Mouse (Mus musculus): Measurements from ENCODE around the gene Nup62.

Gene Nup62

GRCm38 (mm10) chr7:44848561-44849415 lies 32.9 kb downstream of the Nup62 start, which contains the start of the genes Akt1s1 and Tbc1d17:
Gene Akt1s1, plus strand, starts transcription at chr7:44848991.
Gene Tbc1d17, minus strand, starts transcription at chr7:44849079.
- DNase-seq (ENCODE audit: low spot score in 2 of 2) = peak; percentile 100

- DNase-seq (ENCODE audit: low spot score in 2 of 2) = peak; percentile 89 to 94
Observed at GRCm38 (mm10) chr7:44849416-44850111, 33.7 kb downstream of the Nup62 start.

DNA sequence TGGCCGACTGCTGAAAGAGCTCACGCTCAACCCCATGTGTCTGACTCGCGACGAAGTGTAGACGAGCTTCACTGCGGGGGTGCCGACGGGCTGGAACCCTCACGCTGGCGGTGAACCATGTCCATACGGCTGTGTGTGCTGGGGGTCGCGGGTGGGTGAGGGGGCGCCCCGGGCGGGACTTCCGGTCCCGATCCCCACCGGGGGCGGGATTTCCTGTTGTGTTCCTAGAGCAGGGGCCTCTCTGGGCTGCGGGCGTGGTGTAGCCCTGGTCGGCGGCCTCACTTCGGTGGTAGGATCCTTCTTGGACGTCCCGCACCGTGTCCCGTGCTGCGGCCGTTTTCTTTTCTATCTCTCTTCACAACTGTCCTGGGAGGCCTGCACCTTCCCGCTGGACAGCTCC lies 34.3 kb downstream of the Nup62 start:
- DNase-seq (ENCODE audit: low spot score in 2 of 2) = no peak

DNA sequence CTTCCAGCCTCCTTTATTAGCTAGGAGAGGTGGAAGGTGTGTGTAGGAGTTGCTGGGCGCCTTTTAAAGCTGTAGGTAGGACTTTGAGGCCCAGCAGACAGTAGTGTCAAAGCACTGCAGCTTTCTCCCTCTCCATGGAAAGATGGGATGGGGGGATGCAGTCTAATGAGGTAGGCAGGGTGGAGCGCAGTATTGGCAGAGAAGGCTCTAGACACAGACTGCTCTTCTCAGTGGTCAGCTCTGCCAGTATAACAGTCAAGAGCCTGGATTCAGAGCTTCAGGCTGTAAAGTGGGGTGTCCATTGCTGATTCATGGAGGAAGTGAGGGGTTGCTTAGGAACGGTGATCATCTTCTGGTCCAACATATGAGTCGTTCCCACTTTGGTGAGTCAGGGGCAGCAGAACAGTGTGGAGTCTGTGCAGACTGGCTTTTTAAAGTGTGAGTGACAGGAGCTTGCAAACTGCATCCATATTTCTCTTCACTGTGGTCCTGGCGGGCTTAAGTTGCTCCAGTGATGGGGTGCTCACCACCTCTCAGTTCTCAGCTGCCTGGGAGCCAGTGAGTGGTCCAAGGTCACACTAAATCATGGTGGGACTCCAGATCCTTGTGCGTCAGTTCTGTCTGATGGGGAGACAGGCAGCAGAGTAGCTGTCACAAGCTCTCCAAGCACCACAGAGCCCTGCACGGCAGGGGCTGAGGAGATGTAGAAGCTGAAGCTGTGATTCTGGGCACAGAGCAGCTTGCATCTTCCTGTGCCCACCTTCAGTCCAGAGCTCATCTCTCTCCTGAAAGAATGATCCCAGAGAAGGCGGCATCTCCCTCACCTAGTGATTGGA lies 35.1 kb downstream of the Nup62 start:
- no peak for DNase-seq (ENCODE audit: low spot score in 2 of 2)

DNA sequence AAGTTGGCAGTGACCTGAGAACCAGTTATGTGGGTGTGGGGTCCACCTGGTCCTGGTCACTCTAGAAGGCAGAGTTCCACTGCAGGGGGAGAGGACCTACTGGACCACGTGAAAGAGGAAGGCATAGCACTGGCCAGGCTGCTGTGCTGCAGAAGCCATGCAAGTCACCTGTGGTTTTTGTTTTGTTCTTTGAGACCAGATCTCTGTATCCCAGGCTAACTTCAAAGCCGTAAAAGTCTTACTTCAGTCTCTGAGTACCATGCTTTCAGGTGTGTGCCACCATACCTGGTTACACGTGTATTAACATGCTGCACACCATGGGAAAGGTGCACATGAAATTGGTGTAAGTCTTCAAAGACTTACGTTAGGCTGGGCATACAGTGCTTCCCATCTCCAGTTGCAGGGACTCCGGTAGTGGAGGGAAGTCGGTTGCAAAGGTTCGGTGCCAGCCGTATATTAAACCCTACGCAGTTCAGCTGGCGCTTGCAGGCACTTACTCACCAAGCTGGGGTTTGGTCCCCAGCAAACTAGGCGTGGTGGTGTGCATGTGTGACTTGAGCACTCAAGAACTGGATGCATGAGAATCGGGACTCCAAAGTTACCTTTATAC lies 35.8 kb downstream of the Nup62 start:
- DNase-seq (ENCODE audit: low spot score in 2 of 2) = no peak

GRCm38 (mm10) chr7:44852259-44853027 lies 36.6 kb downstream of the Nup62 start:
- DNase-seq (ENCODE audit: low spot score in 2 of 2) = no peak

- DNase-seq (ENCODE audit: low spot score in 2 of 2) = no peak
Observed at GRCm38 (mm10) chr7:44853065-44853464, 37.2 kb downstream of the Nup62 start.

DNA sequence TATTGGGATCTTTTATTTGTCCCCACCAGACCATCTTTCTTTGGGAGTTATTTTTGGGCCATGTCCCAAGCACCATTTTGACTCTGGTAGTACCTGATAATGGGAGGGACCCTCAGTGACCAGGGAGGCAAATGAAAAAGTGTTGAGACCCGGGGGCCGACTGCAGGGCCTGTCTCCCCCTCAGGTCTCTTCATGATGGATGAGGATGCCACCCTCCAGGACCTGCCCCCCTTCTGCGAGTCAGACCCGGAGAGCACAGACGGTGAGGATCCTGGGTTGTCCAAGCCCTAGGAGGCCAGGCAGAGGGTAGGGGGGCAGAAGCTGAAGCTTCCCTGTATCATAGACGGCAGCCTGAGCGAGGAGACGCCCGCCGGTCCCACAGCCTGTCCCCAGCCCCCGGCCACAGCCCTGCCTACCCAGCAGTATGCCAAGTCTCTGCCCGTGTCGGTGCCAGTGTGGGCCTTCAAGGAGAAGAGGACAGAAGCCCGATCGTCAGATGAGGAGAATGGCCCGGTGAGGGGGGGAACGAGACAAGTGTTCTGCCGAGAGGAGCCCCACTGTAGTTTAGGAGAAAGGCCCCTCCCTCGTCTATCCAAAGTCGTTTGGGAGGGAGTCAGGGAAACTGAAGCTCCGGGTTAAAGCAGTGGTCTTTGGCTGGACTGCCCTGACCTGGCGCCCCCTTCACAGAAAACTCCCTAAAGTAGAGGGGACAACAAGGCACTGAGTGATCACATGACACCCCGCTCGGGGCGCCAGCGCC lies 37.9 kb downstream of the Nup62 start:
- no peak for DNase-seq (ENCODE audit: low spot score in 2 of 2)

- DNase-seq (ENCODE audit: low spot score in 2 of 2) = peak; percentile 91 to 93
Observed at GRCm38 (mm10) chr7:44854356-44855031, 38.6 kb downstream of the Nup62 start.

DNA sequence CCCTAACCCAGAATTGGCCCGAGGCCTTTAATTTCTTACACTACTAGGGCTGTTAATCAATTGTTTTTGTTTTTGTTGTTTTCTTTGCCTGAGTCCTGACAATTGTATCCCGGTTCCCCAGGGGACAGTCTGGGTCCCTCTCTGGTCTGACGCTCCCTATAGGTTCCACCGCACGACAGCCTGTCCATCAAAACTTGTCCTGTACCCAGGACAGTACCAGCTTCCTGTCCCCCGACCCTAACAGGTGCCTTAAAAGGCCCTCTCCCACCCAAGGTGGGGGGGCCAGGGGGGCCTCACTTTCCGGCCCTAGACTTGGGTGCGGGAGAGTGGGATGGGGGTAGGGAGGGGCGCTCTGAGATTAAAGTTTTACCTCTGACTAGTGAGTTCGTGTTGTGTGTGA lies 39.1 kb downstream of the Nup62 start:
- DNase-seq (ENCODE audit: low spot score in 2 of 2) = no peak

- DNase-seq (ENCODE audit: low spot score in 2 of 2) = no peak
Observed at GRCm38 (mm10) chr7:44856265-44856916, 40.5 kb downstream of the Nup62 start.

- peak; percentile 83 to 89 for DNase-seq (ENCODE audit: low spot score in 2 of 2)
Observed at GRCm38 (mm10) chr7:44857042-44857552, 41.2 kb downstream of the Nup62 start, which contains the start of gene Pnkp. Gene Pnkp, plus strand, starts transcription at chr7:44857139.

DNA sequence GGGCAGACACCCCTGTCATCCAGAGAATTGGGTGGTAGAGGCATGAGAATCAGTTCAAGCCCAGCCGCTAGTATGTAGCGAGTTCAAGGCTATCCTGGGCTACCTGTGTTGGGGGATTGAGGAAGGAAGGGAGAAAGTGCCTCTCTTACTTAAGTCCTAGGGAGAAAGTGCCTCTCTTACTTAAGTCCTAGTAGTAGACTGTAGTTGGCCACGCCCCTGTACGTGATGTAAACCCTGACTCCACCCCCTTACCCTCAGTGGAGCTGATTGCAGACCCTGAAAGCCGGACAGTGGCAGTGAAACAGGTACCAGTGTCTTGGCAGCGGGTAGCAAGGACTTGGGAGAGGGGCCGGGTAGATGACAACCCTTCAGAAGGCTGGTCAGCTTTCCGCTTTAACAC lies 42.0 kb downstream of the Nup62 start:
- DNase-seq (ENCODE audit: low spot score in 2 of 2) = no peak

DNA sequence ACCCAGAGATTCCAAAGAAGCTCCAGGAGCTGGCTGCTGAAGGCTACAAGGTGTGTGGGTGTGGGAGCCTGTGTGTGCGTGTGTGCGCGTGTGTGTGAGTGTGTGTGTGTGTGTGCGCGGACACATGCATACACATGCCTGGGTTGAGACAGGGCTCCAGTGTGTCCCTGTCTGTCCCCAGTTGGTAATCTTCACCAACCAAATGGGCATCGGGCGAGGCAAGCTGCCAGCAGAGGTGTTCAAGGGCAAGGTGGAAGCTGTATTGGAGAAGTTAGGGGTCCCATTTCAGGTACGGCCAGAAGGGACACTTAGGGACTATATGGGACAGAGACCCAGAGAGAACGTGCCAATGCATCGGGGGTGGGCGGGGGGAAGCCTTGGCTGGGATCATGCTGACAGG lies 44.0 kb downstream of the Nup62 start:
- DNase-seq (ENCODE audit: low spot score in 2 of 2) = no peak

DNA sequence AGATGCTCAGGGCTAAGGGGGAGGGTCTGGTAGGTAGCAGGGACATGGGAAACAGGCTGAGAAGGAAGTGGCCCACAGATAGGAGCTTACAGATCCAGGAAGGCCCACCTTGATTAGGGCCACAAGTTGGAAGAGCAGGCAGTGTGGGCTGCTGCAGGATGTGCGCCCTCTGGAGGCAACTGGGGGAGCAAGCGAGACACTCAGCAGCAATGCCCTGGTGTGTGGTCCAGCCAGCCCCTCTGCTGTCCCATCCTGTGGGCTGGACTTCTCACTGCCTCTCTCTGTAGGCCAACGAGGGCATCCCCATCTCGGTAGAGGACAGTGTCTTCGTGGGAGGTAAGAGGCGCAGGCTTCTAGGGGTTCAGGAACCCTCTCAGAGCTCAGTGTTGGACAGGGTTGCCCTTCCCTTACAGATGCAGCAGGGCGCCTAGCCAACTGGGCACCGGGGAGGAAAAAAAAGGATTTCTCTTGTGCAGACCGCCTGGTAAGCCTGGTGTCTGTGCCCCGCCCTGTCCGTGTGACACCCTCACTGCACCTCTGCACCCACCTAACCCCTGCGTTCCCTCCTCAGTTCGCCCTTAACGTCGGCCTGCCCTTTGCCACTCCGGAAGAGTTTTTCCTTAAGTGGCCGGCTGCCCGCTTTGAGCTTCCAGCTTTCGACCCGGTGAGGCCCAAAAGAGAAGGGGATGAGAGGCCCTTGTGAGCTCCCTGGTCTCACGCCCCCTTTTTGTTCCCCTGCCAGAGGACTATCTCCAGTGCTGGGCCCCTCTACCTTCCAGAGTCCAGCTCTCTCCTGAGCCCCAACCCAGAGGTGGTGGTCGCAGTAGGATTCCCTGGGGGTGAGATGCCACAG lies 44.9 kb downstream of the Nup62 start:
- peak in 1 of 2 experiments; percentile 56 for DNase-seq (ENCODE audit: low spot score in 2 of 2)

GRCm38 (mm10) chr7:44861429-44861816 lies 45.5 kb downstream of the Nup62 start:
- DNase-seq (ENCODE audit: low spot score in 2 of 2) = no peak

DNA sequence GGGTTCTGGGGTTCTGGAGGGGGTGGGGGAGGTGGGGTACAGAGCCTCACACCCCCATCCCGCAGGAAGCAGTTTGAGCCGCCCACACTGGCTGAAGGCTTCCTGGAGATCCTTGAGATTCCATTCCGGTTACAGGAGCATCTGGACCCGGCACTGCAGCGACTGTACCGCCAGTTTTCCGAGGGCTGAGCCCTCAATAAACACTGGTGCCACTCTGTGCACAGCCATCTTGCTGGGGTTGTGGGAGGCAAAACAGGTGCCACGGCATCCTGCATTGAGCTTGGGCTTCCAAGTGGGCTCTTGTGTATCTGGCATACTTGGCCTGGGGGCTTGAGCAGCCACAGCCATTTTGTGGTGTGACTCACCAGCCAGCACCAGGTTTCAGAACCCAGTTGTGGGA lies 46.5 kb downstream of the Nup62 start:
- no peak for DNase-seq (ENCODE audit: low spot score in 2 of 2)

GRCm38 (mm10) chr7:44863210-44863609 lies 47.3 kb downstream of the Nup62 start:
- DNase-seq (ENCODE audit: low spot score in 2 of 2) = no peak
